Mouse (Mus musculus) hindbrain, embryonic 13.5 days (tissue): ENCODE data around the gene Borcs6. TPM values are rescaled to one million over a fixed set of nuclear protein-coding genes. Genes with fewer than 3 reads are reported as not detected.

Source experiments
- ATAC-seq: fragments of 200-750 bp; cut with Nextera tagmentation; 2 replicates; pipeline ENCODE4 v1.8.0; 2017; ENCODE audit warnings: moderate TSS enrichment; ENCODE audit not compliant: low FRiP score
- H3K27ac ChIP-seq: fragments of 300-500 bp; sonication (generic); 2 replicates; pipeline ENCODE4 v1.5.1; 2015; ENCODE audit warnings: inconsistent platforms, mild to moderate bottlenecking, moderate library complexity
- H3K27me3 ChIP-seq: fragments of 300-500 bp; sonication (generic); 2 replicates; pipeline ENCODE4 v1.6.1; 2015; ENCODE audit warnings: mild to moderate bottlenecking, inconsistent platforms
- H3K36me3 ChIP-seq: fragments of 300-500 bp; sonication (generic); 2 replicates; pipeline ENCODE4 v1.6.1; 2015; ENCODE audit warnings: mild to moderate bottlenecking, inconsistent platforms
- H3K4me1 ChIP-seq: fragments of 300-500 bp; sonication (generic); replicated peaks from 2 replicates; pipeline ENCODE4 v1.6.1; 2015; ENCODE audit warnings: inconsistent platforms
- H3K4me2 ChIP-seq: fragments of 300-500 bp; sonication (generic); 2 replicates; pipeline ENCODE4 v1.6.1; 2015; ENCODE audit warnings: inconsistent platforms, mild to moderate bottlenecking, moderate library complexity
- H3K4me3 ChIP-seq: fragments of 300-500 bp; sonication (generic); 2 replicates; pipeline ENCODE4 v1.5.1; 2015; ENCODE audit warnings: mild to moderate bottlenecking, inconsistent platforms
- H3K9ac ChIP-seq: fragments of 300-500 bp; sonication (generic); 2 replicates; pipeline ENCODE4 v1.6.1; 2015; ENCODE audit warnings: mild to moderate bottlenecking, inconsistent platforms
- H3K9me3 ChIP-seq: fragments of 300-500 bp; sonication (generic); 2 replicates; pipeline ENCODE4 v1.6.1; 2016; ENCODE audit warnings: inconsistent platforms
- WGBS: fragments of 180-500 bp; shearing (Covaris S2); methylation state at CpG from one replicate; pipeline ENCODE4 v1.1.7; 2015; 5-methylcytosine and 5-hydroxymethylcytosine counted together
- polyA plus RNA-seq: library from polyadenylated mRNA; unstranded; fragments of >200 nt; fragmentation: Nextera tagmentation; extraction: Ambion mirVana; gene quantifications from 2 replicates; pipeline ENCODE4 v1.2.1, GENCODE M21; 2015

The Borcs6 gene
- polyA plus RNA-seq, 1 experiment from 2014 or later: 15.2 TPM

DNA sequence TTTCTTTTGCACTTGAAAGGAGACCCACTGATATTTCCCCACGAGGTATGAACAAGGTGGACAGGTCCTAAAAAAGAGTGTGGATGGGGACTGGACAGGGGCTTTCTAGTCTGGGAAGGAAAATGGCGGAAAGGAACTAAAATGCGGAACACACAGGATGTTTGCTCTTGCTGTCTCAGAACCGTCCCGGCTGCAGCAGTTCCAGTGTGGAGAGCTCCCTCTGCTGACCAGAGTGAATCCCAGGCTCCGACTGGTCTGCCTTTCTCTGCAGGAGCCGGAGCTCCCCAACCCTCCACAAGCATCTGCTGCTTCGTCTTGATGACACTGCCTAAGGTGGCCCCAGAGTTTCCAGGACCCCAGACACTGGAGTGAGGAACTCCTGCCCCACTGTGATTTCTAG lies 23.7 kb upstream of the Borcs6 start:
- ATAC-seq: 0 out of 2 replicates have a peak, but pooled peaks have one; percentile 7
- Histone ChIP-seq H3K27me3 (no peaks in the 10 kb centered on the region), H3K4me1 (peaks cover 33% of the 10 kb centered on the region), H3K9me3 (no peaks in the 10 kb centered on the region), H3K27ac (peak overlapping the region; percentile 84), H3K9ac (0 out of 2 replicates have a peak overlapping the region, but pooled peaks have one; percentile 49), H3K36me3 (peaks cover 49% of the 10 kb centered on the region), H3K4me2 (peak overlapping the region; percentile 60), H3K4me3 (peak overlapping the region; percentile 15)
- 5% methylated on average over 8 of the region's 8 CpGs for WGBS

DNA sequence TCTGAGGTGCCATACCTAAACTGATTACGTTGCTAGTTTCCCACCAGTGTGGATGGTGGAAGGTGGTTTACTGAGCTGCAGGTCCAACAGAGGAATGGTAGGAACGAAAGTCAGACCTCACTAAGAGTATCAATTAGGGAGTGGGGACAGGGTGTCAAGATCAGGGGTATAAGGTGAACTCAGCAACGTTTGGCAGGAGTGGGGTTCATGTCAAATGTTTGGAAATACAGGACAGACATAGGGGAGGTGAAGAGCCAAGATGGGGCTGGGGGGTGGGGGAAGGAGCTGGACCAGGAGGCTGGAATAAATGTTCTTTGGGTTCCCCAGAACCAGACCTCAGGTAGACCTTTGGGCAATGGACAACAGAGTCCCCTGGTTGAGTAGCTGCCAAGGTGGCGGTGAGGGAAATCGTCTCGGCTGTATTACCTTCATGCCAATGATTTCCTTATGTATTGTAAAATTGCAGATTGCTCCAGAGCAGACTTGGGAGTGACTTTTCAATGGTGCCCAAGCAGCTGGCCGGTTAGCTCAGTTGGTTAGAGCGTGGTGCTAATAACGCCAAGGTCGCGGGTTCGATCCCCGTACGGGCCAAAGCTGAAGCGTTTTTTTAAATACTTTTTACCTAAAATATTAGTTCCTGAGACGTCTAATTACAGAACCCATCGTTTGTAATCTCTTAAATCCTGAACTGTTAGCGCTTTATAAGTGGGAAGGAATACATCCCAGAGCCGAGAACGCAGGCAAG lies 22.9 kb upstream of the Borcs6 start:
- peak overlapping the region; percentile 68 for H3K4me3 ChIP-seq
- H3K27ac ChIP-seq: peak overlapping the region; percentile 84
- WGBS: 9% methylated on average over 20 of the region's 20 CpGs
- H3K9me3 ChIP-seq: no peaks in the 10 kb centered on the region
- no peak for ATAC-seq
- H3K27me3 ChIP-seq: no peaks in the 10 kb centered on the region
- H3K9ac ChIP-seq: peak overlapping the region; percentile 80
- H3K4me2 ChIP-seq: peak overlapping the region; percentile 60
- peaks cover 33% of the 10 kb centered on the region for H3K4me1 ChIP-seq
- peaks cover 41% of the 10 kb centered on the region for H3K36me3 ChIP-seq

DNA sequence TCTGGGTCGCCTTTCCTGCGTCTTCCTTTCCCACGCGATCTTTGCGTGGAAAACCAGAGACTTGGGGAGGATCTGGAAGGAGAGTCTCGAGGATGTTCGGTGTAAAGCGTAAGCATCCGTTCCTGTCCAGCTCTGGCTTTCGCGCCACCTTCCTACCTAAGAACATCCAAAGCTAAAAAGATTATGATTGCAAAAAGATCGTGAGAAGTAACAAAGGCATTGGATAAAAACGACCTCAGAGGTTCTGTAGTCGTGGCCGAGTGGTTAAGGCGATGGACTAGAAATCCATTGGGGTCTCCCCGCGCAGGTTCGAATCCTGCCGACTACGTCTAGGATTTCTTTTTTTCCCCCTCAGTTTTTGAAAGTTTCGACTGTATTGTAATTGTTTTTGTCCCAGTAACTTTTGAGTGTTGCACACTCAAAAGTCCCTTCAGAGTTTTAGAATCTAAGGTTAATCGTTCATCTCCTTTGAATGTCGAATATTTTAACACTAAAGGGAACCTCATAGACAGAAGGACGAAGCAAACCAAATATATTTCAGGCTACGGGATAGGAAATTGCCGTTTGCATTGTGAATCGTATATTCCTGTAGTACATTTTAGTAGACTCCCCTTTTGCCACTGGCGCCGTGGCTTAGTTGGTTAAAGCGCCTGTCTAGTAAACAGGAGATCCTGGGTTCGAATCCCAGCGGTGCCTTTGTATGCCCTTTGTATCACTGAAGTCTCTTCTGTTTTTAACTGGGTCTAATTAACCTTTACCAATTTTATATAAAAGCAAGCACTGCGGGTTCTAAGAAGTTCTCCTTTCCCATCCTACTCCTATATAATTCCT lies 22.1 kb upstream of the Borcs6 start:
- H3K4me3 ChIP-seq: peak overlapping the region; percentile 68
- no peaks in the 10 kb centered on the region for H3K9me3 ChIP-seq
- ATAC-seq: peak; percentile 18; the same call in 1 of the 2 replicates
- peaks cover 35% of the 10 kb centered on the region for H3K36me3 ChIP-seq
- no peaks in the 10 kb centered on the region for H3K27me3 ChIP-seq
- under 1% methylated on average over 34 of the region's 34 CpGs for WGBS
- peak overlapping the region; percentile 84 for H3K27ac ChIP-seq
- peaks cover 33% of the 10 kb centered on the region for H3K4me1 ChIP-seq
- peak overlapping the region; percentile 60 for H3K4me2 ChIP-seq
- H3K9ac ChIP-seq: peak overlapping the region; percentile 80

DNA sequence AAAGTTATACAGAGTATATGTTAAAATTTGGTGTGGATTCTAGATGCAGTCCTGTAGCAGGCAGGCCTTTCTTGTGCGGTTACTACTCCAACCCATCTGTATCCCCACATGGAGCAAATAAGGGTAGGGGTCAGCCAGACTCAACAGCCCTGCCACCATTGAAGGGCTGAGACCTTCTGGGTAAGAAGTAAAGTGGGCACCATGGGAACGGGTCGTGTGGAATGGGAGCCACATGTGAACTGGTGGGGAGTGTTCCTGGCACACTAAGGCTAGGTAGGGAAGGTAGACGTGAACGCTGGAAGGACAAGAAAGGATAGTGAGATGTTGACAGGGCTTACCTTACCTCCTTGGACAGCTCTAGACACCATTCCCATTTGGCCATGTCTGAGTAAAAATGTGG lies 21.3 kb upstream of the Borcs6 start:
- H3K27ac ChIP-seq: peak overlapping the region; percentile 88; the same call in 1 of the 2 replicates
- ATAC-seq: no peak
- peaks cover 33% of the 10 kb centered on the region for H3K4me1 ChIP-seq
- no peaks in the 10 kb centered on the region for H3K9me3 ChIP-seq
- no peaks in the 10 kb centered on the region for H3K27me3 ChIP-seq
- no peak overlapping the region for H3K9ac ChIP-seq
- H3K4me2 ChIP-seq: no peak overlapping the region; the same call in 1 of the 2 replicates
- H3K36me3 ChIP-seq: peaks cover 28% of the 10 kb centered on the region
- H3K4me3 ChIP-seq: no peak overlapping the region
- WGBS: 75% methylated on average over 5 of the region's 5 CpGs

DNA sequence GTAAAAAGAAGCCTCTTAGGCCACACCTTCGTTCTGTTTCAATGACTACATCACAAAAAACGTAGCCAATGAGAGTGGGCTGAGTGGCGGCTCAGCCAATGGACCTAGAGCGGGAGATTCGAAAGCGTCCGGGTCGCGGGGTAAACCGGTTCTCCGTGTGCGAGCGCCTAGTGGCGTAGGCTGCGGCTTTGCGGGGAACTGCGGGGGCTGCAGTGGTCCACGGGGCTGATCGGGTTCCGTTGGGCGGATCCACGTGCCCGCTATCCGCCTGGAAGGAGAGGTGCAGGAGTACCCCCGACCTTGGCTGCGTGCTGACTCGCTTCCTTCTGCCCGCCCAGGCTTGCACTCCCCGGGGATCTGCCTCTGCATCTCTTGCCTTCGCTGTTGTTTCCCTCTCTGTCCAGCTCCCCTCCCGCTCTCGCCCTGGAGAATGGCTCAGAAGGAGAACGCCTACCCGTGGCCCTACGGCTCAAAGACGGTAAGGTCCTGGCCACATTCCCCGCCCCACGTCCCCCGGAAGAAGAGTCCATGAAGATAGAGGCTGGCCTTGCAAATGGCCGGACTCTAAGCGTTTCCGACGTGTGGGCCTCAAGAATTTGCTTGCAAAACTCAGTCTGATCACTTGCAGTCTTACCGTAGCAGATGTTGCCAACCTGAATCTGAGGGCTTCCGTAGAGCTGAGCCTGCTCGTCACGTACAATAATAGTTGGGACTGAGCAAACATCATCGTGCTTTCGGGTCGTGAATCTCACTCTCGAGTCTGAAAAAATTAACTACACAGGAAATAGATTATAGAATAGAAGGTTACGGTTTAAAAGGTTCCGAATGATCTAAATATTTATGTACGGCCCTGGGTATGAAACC lies 13.8 kb upstream of the Borcs6 start, which contains the start of gene Aurkb:
Gene Aurkb (plus strand): TSS at position 117 of the 864 bp plus-strand sequence.
- peak within 1 kb of the TSS; percentile 65 for H3K27ac ChIP-seq
- peak within 1 kb of the TSS; percentile 99 for H3K4me2 ChIP-seq
- ATAC-seq: peak; percentile 71
- H3K9me3 ChIP-seq: no peaks in the 10 kb centered on the region
- peak within 1 kb of the TSS; percentile 66 for H3K4me3 ChIP-seq
- H3K36me3 ChIP-seq: no peaks in the 10 kb centered on the region
- H3K27me3 ChIP-seq: no peaks in the 10 kb centered on the region
- peaks cover 22% of the 10 kb centered on the region for H3K4me1 ChIP-seq
- WGBS: under 1% methylated on average over 54 of the region's 54 CpGs
- H3K9ac ChIP-seq: peak within 1 kb of the TSS; percentile 65

DNA sequence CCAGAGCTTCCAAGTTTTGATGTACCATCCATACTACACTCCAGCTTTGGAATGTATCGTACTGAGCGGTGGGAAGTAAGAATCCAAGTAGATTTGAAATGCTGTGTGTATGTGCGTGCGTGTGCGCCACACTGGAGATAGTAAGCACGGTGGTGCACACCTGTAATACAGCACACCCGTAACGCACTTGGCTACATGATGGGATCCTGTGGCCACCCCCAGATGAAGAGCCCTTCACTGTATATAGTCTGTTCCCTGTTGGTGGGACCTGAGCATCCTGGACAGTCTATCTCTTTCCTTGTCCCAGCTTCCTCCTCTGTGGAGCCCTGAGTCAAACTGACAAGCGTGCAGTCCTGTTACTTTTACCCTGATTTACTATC lies 13.1 kb upstream of the Borcs6 start:
- Histone ChIP-seq H3K4me1 (peaks cover 22% of the 10 kb centered on the region), H3K9me3 (no peaks in the 10 kb centered on the region), H3K36me3 (no peaks in the 10 kb centered on the region), H3K4me3 (peak overlapping the region; percentile 66), H3K27me3 (no peaks in the 10 kb centered on the region), H3K4me2 (peak overlapping the region; percentile 99), H3K27ac (no peak overlapping the region), H3K9ac (peak overlapping the region; percentile 65; the same call in 1 of the 2 replicates)
- WGBS: 19% methylated on average over 9 of the region's 9 CpGs
- ATAC-seq: no peak

DNA sequence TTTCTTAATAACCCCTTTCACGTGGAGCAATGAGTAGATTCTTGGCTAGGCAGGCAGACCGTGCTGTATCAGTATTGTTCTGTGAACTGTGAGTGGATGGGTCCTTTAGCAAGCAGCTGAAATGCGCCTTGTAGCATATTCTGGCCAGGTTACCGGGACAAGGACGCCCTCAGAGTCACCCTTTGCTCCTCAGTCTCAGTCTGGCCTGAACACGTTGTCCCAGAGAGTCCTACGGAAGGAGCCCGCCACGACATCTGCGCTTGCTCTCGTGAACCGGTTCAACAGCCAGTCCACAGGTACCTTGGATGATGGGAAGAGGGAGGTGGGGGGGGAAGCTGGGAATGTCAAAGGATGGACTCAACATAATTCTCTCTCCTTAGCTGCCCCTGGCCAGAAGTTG lies 11.9 kb upstream of the Borcs6 start:
- Histone ChIP-seq H3K36me3 (no peaks in the 10 kb centered on the region), H3K4me2 (peak overlapping the region; percentile 99; the same call in 1 of the 2 replicates), H3K9me3 (no peaks in the 10 kb centered on the region), H3K27me3 (no peaks in the 10 kb centered on the region), H3K9ac (no peak overlapping the region), H3K27ac (no peak overlapping the region), H3K4me3 (no peak overlapping the region), H3K4me1 (peaks cover 22% of the 10 kb centered on the region)
- no peak for ATAC-seq
- WGBS: 91% methylated on average over 12 of the region's 12 CpGs

DNA sequence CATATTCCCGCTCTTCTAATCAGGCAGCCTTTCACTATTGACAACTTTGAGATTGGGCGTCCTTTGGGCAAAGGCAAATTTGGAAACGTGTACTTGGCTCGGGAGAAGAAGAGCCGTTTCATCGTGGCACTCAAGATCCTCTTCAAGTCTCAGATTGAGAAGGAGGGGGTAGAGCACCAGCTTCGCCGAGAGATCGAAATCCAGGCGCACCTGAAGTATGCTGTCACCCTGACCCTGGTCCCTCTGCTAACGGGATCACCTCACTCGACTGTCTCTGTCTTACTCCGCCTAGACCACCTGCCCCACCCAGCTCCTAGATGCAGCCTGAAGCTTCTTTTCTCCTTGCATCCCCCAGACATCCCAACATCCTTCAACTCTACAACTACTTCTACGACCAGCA lies 11.4 kb upstream of the Borcs6 start:
- Histone ChIP-seq H3K9me3 (no peaks in the 10 kb centered on the region), H3K36me3 (no peaks in the 10 kb centered on the region), H3K4me2 (no peak overlapping the region), H3K27ac (no peak overlapping the region), H3K4me1 (peaks cover 22% of the 10 kb centered on the region), H3K27me3 (no peaks in the 10 kb centered on the region), H3K9ac (no peak overlapping the region), H3K4me3 (no peak overlapping the region)
- ATAC-seq: no peak
- 94% methylated on average over 14 of the region's 14 CpGs for WGBS

DNA sequence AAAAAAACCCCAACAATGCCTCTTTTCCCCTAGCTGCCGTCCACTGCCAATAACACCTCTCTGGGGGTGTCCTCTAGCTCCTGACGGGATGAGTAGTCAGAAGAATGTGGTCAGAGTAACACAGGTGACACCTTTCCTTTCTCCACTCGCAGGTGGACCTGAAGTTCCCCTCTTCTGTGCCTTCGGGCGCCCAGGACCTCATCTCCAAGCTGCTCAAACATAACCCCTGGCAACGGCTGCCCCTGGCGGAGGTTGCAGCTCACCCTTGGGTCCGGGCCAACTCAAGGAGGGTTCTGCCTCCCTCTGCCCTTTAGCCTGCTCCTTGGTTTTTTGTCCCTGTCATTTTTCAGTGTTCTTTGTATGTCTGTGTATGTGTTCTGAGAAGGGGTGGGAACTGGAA lies 8.8 kb upstream of the Borcs6 start:
- no peaks in the 10 kb centered on the region for H3K36me3 ChIP-seq
- no peak overlapping the region for H3K4me2 ChIP-seq
- 86% methylated on average over 8 of the region's 8 CpGs for WGBS
- H3K27ac ChIP-seq: no peak overlapping the region
- no peak overlapping the region for H3K4me3 ChIP-seq
- no peaks in the 10 kb centered on the region for H3K27me3 ChIP-seq
- no peak for ATAC-seq
- H3K9ac ChIP-seq: no peak overlapping the region
- no peaks in the 10 kb centered on the region for H3K9me3 ChIP-seq
- H3K4me1 ChIP-seq: peaks cover 20% of the 10 kb centered on the region

DNA sequence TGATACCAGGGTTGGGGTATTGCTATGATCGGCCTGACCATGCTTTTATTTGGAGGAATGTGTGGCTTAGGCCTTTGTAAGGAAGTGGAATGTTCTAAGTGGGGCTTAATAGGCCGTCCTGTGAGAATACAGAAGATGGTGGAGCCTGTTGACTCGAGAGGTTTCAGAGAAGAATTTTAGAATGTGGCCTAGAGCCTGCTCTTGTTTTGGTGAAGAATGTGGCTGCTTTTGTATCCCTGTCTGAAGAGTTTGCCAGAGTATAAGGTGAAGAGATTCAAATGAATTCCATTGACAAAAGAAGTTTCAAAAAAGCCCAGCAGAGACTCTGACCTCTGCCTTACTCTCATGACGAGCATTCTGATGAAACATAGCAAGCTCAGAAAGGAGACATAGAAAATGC lies 7.7 kb upstream of the Borcs6 start:
- ATAC-seq: no peak
- no peaks in the 10 kb centered on the region for H3K36me3 ChIP-seq
- no peak overlapping the region for H3K4me2 ChIP-seq
- H3K9ac ChIP-seq: no peak overlapping the region
- H3K4me1 ChIP-seq: peaks cover 10% of the 10 kb centered on the region
- 51% methylated on average over 4 of the region's 4 CpGs for WGBS
- no peaks in the 10 kb centered on the region for H3K9me3 ChIP-seq
- H3K27me3 ChIP-seq: no peaks in the 10 kb centered on the region
- no peak overlapping the region for H3K4me3 ChIP-seq
- H3K27ac ChIP-seq: no peak overlapping the region

DNA sequence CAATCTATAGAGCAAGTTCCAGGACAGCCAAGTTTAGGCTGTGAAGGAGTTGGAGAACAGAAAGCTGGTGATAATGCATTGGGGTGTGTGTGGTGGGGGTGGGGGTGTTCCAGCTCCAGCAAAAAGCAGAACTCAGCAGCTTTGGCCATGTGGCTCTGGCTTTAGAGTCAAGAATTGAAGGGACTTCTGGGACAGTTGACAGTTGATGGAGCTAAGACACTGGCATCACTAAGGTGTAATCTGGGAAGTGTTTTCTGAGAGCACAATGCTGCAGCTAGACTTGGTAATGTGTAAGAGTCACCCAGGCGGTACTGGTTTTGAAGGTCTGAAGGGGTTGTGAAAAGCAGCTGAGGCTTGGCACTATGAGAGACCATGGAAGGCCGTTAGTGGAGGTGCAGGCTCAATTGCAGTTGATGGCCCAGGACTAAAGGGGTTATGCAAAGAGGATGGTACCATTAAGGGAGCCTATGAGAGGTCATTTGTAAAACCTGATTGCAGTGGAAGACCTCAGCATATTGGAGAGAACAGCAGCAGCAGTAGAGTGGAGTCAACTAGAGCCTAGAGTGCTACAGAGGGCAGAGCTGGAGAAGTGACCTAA lies 6.6 kb upstream of the Borcs6 start:
- WGBS: 93% methylated on average over 2 of the region's 2 CpGs
- H3K4me2 ChIP-seq: no peak overlapping the region
- no peak for ATAC-seq

More for the DNA sequence above, 6.6 kb upstream of the Borcs6 start:
- H3K4me3 ChIP-seq: no peak overlapping the region
- H3K27me3 ChIP-seq: no peaks in the 10 kb centered on the region
- no peak overlapping the region for H3K9ac ChIP-seq
- H3K36me3 ChIP-seq: no peaks in the 10 kb centered on the region
- peaks cover 2% of the 10 kb centered on the region for H3K4me1 ChIP-seq
- H3K9me3 ChIP-seq: no peaks in the 10 kb centered on the region
- no peak overlapping the region for H3K27ac ChIP-seq
